Mouse (Mus musculus): ENCODE measurements around the gene P4ha3.

- no peak for TF ChIP-seq CTCF (IDR thresholded peaks at IDR 0.05; ENCODE audit: low read depth)
- no peak for TF ChIP-seq EP300 (IDR thresholded peaks at IDR 0.05; ENCODE audit: low read depth)
Measured at GRCm38 (mm10) chr7:100327514-100327913, 42.2 kb downstream of the P4ha3 start.

All from liver, embryonic 14.5 days (tissue).